Mouse (Mus musculus) cerebellum, postnatal 10 days (tissue): Measurements from ENCODE around the gene Trim13.

Source experiments
- DNase-seq, 2 experiments: peaks; one replicate each; pipeline ENCODE4 v3.0.0; 2021; ENCODE audit warnings: mixed read lengths in 2 of 2

Trim13 gene

DNA sequence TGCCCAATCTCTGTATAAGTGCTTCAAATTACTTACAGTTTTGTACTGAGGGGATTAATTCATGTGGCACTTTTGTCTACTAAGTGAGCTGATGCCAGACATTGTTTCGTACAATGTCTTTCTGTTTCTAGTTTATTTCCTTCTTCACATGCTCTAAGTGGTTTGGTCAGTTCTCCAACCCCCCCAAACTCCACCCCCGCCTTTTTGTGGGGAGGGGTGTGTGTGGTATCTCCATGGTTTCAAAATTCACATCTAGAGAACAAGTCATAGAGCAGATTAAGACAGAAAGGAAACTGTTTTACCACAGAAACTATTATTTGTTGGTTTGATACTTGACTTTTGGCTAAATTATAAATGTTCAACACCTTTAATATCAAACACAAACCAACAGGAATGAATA, 22.3 kb downstream of the Trim13 start:
- DNase-seq = no peak

- no peak for DNase-seq
Measured at GRCm38 (mm10) chr14:61635969-61636368, 37.9 kb downstream of the Trim13 start.

DNA sequence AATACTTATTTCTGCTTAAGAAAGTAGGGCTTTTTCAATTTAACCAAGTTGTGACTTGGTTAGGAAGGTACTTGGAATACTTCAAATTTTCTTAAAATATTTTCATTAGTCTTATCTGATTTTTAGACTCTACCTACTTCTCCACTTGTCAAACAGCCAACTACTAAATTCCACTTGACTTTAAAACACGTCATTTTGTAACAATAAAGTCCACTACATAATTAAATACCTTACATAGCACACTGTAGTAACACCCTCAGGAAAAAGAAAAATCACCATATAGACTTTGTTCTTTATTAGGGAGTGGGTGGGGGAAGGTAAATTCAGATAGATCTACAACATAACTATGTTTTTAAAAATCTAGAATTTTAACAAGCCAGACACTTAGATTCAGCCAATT, 44.6 kb downstream of the Trim13 start:
- DNase-seq = no peak

GRCm38 (mm10) chr14:61645547-61645946, 47.5 kb downstream of the Trim13 start:
- no peak for DNase-seq

DNA sequence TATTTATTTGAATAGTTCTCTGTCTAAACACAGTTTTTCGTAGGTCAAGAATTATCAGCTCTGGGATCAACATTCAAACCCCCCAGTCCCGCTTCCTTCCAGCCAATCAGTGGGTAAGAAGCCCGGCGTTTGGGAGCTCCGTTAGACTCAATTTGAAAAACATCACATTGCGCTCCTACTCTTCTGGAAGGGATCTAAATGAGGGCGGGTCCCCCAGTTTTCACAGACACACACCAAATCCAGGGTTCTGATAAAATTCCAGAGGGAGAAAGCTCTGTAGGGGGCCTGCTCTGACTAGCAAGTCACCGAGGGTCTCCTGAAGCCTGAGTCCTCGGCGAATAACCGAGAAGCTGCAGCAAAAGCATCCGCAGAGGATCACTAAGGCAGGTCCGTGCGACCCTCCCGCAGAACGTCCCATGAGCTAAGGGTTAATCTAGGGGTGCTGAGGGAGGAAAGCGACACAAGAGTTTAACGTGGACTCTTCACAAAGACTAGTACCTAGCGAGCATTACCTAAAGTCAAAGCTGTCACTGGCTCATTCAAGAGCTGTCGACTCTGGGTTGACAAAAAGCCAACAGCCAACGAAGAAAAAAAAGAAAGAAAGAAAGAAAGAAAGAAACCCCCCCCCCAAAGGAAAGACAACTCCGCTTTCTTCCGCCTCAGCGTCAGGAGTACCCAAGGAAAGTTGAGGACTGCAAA, 49.3 kb downstream of the Trim13 start:
- DNase-seq = peak; percentile 61 to 65

GRCm38 (mm10) chr14:61647881-61648684, 50.0 kb downstream of the Trim13 start:
- DNase-seq = peak; percentile 71 to 73

DNA sequence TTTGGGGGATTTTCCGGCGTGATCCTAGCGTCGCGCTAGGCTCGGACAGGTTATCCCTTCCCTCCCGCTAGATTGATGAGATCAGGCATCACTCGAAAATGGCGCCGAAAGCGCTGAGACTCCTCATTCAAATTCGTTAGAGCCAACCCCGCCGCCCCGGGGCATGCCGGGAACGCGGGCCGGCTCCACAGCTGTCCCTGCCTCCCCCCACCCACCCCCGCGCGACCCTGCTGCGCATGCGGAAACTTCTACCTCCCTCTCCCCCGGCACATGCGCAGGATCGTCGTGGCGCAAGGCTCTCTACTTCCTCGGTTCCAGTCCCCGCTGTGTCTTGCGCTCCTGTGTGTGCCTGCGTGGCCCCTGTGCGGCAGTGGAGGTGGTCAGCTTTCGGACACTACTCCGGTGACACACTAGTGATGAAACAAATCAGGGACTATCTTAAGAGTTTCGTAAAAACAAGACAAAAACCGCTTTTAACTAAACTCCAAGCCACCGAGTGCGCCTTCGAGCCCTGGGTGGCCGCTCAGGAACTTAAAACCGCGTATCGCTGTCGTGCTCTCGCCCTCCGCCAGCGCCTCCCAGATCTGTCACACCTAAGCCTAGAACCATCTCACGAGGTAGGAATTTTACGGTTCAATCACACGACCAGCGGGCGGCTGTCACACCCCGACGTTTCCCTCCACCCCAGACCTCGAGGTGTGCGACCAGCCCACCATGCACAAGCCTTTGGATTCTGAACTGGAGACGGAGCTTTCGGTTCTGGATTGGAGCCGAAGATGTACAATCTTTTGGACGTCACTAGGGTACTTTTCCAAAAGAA, 50.8 kb downstream of the Trim13 start:
- DNase-seq = peak; percentile 98 to 99

DNA sequence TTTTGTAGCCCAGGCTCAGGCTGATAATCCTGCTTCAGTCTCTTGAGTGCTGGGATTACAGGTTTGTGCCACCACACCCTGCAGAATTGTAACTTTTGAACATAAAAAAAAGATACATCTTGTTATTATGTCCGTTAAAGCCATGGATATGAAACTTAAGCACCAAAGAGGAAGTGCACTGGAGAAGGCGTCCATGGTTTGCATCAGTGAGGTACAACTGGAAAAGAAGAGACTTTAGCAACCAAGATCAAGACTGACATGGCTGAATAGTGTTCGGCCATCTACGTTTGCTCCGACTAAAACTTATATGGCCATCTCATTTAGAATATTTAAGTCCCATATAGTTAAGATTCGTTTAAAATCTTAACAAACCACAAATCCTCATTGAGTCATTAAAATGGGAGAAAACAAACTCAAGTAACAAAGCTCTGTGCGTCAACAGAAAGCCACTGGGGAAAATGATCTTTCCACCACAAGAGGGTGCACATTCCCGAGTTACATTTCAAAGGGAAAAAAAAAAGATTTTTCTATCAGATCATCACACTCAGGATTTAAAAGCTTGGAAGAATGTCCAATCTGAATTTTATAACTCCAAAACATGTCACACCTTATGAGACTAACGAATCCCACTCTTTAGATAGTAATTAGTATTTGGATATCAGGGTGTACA, 52.4 kb downstream of the Trim13 start:
- DNase-seq = peak; percentile 68 to 76
